Mouse (Mus musculus): Measurements from ENCODE around the gene Ugcg.

DNA sequence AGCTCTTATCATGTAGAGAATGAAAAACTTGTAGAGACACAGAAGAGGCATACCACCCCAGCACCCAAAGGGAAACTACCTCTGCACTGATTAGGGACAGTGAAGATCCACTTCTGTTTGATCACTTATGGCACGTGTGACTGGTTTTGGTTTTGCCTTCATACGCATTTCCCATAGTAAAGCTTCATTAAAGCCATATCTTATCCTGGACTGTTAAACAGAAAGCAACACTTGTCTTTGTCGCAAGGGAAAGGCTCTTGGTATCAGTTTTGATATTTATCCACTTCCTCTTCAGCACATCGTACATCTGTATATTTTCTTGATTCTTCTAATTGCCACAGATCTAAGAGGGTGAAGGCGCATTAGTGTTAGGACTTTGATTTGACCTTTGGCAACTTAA is 25.6 kb downstream of the Ugcg start:
- TF ChIP-seq CTCF (IDR thresholded peaks at IDR 0.05; ENCODE audit: low read depth) (no peak), EP300 (IDR thresholded peaks at IDR 0.05; ENCODE audit: low read depth) (no peak)
